Mouse (Mus musculus) liver, postnatal 0 days (tissue): ENCODE data around the gene Psmb7.

Experiments
- CTCF ChIP-seq: sonication (generic); IDR thresholded peaks from 2 replicates; pipeline ENCODE4 v1.5.1; 2016; ENCODE audit warnings: antibody characterized with exemption, low read depth
- EP300 ChIP-seq: IDR thresholded peaks from 2 replicates; pipeline ENCODE4 v1.6.1; 2016; ENCODE audit warnings: antibody characterized with exemption, low read depth, mild to moderate bottlenecking

DNA sequence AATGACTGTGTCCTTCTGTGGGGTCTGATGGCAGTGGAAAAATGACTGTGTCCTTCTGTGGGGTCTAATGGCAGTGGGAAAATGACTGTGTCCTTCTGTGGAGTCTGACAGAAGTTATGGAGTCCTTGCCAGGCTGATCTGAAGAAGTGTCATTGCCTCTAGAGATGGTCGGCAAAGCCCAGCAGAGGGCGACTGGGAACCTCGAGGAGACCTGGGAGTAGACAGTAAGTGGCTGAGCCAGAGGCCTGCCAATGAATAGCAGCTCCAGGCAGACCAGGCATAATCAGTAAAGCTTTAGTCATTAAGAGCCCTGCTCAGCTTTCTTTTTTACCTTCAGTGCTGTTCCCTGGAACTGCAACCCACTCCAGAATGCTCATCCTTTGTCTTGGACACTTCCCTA lies 2.0 kb upstream of the Psmb7 start:
- TF ChIP-seq CTCF, result peak; percentile 71
- no peak for TF ChIP-seq EP300
